Mouse (Mus musculus) c-Kit-positive CD71-positive TER-119-positive erythroid progenitor cells, embryonic 14.5 days (primary cell): ENCODE measurements around the gene Gm28053.
A peak's percentile ranks its signal among the peaks of the same experiment; 100 is the strongest.
"Not testable (repeated sequence)": the region's sequence is repeated elsewhere in the genome, so short reads cannot be mapped to it uniquely, and the experiment has no call there.

Experiments used
- DNase-seq: peaks from one replicate; pipeline ENCODE4 v3.0.0-alpha.2; 2013; ENCODE audit warnings: low spot score

Gene Gm28053

GRCm38 (mm10) chr6:48718455-48718854 lies at the start of gene Gm28053, which contains the start of gene Gimap7:
TSS of gene Gm28053 (plus strand) at chr6:48718607.
TSS of gene Gimap7 (plus strand) at chr6:48718621.
- DNase-seq: no peak

- no peak for DNase-seq
Observed at GRCm38 (mm10) chr6:48669446-48669969, 48.9 kb upstream of the Gm28053 start.

- no peak for DNase-seq
Observed at GRCm38 (mm10) chr6:48674291-48675058, 43.9 kb upstream of the Gm28053 start.

- DNase-seq: no peak
Observed at GRCm38 (mm10) chr6:48675400-48675930, 42.9 kb upstream of the Gm28053 start.

- peak; percentile 56 for DNase-seq
Observed at GRCm38 (mm10) chr6:48675931-48676859, 42.2 kb upstream of the Gm28053 start, which contains the start of gene Gimap9. TSS of gene Gimap9 (plus strand) at chr6:48676129.

GRCm38 (mm10) chr6:48676860-48677415 lies 41.5 kb upstream of the Gm28053 start:
- no peak for DNase-seq

- no peak for DNase-seq
Observed at GRCm38 (mm10) chr6:48677492-48678345, 40.7 kb upstream of the Gm28053 start.

GRCm38 (mm10) chr6:48678391-48678790 lies 40.0 kb upstream of the Gm28053 start:
- DNase-seq: no peak

- DNase-seq: no peak
Observed at GRCm38 (mm10) chr6:48679701-48680100, 38.7 kb upstream of the Gm28053 start.

- no peak for DNase-seq
Observed at GRCm38 (mm10) chr6:48680421-48680820, 38.0 kb upstream of the Gm28053 start.

- no peak for DNase-seq
Observed at GRCm38 (mm10) chr6:48681472-48682090, 36.8 kb upstream of the Gm28053 start.

GRCm38 (mm10) chr6:48682271-48682670 lies 36.1 kb upstream of the Gm28053 start:
- DNase-seq: no peak

GRCm38 (mm10) chr6:48683263-48683821 lies 35.1 kb upstream of the Gm28053 start:
- not testable (repeated sequence) for DNase-seq

- no peak for DNase-seq
Observed at GRCm38 (mm10) chr6:48684319-48684718, 34.1 kb upstream of the Gm28053 start, which contains the start of gene Gimap4. TSS of gene Gimap4 (plus strand) at chr6:48684549.

GRCm38 (mm10) chr6:48684806-48685205 lies 33.6 kb upstream of the Gm28053 start:
- DNase-seq: no peak

GRCm38 (mm10) chr6:48685251-48685650 lies 33.2 kb upstream of the Gm28053 start:
- no peak for DNase-seq

- DNase-seq: no peak
Observed at GRCm38 (mm10) chr6:48685694-48686665, 32.4 kb upstream of the Gm28053 start.

GRCm38 (mm10) chr6:48687077-48687476 lies 31.3 kb upstream of the Gm28053 start:
- DNase-seq: no peak

GRCm38 (mm10) chr6:48689320-48689719 lies 29.1 kb upstream of the Gm28053 start:
- DNase-seq: no peak
